Mouse (Mus musculus) cerebellum, adult 9-10 months (tissue): Measurements from ENCODE around the gene Tnfrsf21.

Experiments
- DNase-seq: peaks from one replicate; pipeline ENCODE4 v3.0.0; 2022

Tnfrsf21 gene

GRCm38 (mm10) chr17:43133106-43133505 is 116.8 kb downstream of the Tnfrsf21 start:
- no peak for DNase-seq

DNA sequence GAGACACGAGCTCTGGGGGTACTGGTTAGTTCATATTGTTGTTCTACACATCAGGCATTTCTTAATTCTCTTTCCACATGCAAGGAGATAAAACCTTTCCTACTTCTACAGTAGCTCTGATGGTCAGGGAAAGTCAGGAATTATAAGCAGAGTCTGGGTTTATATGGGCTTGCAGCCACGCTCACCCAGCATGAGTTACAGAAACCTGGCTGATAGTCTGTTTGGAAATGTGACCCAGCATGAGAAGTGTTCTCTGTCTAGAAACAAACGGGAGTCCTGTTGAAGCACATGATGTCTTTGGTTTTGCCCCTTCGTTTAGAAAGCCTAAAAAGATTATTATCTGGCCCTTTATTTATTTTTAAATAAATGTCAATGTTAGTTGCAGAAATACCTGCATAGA is 118.6 kb downstream of the Tnfrsf21 start:
- DNase-seq, result no peak

GRCm38 (mm10) chr17:43135398-43136265 is 119.3 kb downstream of the Tnfrsf21 start:
- no peak for DNase-seq

DNA sequence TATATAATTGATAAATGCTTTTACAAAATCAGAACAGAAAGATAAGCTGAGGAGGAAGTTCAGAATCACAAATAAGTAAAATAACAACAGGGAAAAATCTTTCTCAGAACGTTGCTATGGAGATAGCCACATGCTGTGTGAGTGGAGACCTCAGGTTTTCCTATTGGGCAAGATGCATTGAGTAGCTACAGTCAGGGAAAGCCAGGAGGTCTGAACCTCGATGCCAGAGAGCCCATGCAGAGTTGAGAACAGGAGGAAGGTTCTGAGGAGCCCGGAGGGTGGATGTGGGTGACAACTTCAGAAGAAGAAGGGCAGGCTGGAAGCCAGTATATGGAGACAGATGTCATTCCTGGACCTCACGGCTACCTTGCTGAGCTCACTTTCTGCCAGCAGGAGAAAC is 120.4 kb downstream of the Tnfrsf21 start:
- DNase-seq, result no peak

DNA sequence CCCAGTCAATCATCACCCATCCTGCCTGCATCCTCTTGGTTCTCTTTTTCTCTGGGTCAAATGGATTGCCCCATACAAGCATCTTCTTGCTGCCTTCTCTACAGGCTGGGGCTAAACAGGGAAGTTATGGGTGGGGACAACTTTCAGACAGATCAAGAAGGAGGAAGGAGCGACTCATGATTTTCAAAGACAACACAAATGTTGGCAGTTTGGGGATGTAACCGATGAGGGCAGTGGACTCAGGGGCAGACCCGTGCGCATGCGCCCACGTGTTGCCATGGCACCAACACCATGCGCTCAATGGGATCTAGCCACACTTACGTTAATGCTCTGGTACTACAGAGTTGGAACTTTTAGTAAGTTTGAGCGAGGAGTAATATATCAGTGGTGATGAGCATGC is 121.5 kb downstream of the Tnfrsf21 start:
- DNase-seq, result no peak

DNA sequence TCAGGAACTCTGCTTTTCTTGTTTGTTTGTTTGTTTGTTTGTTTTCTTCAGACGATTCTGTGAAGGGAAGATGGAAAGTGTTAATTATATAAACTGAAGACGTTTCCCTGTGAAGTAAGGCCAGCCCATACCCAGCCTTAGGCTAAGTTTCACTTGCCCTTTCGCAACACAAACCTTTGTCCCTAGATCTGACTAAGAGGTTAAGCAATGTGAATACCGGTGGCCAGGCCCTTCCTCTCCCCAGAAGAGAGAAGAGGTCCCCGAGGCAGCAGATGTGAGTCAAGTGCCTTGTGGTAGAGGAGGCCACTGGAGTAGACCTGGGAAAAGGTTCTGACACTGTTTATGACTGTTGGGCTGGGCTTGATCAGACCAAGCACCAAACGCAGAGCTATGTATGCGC is 122.0 kb downstream of the Tnfrsf21 start:
- no peak for DNase-seq
